Mouse (Mus musculus) kidney, adult 2 months (tissue): Measurements from ENCODE around the gene Gle1.

Experiments used
- CTCF ChIP-seq: fragments of 200-500 bp; conservative IDR thresholded peaks from 2 replicates; pipeline ENCODE4 v1.5.1; 2011; ENCODE audit warnings: low read depth, mild to moderate bottlenecking, control low read depth, low read length, moderate library complexity, mixed read lengths; ENCODE audit not compliant: insufficient read depth, insufficient read length
- POLR2A ChIP-seq: fragments of 200-500 bp; IDR thresholded peaks from one replicate; pipeline ENCODE4 v1.6.1; 2011; ENCODE audit warnings: low read depth, low read length, control low read depth

DNA sequence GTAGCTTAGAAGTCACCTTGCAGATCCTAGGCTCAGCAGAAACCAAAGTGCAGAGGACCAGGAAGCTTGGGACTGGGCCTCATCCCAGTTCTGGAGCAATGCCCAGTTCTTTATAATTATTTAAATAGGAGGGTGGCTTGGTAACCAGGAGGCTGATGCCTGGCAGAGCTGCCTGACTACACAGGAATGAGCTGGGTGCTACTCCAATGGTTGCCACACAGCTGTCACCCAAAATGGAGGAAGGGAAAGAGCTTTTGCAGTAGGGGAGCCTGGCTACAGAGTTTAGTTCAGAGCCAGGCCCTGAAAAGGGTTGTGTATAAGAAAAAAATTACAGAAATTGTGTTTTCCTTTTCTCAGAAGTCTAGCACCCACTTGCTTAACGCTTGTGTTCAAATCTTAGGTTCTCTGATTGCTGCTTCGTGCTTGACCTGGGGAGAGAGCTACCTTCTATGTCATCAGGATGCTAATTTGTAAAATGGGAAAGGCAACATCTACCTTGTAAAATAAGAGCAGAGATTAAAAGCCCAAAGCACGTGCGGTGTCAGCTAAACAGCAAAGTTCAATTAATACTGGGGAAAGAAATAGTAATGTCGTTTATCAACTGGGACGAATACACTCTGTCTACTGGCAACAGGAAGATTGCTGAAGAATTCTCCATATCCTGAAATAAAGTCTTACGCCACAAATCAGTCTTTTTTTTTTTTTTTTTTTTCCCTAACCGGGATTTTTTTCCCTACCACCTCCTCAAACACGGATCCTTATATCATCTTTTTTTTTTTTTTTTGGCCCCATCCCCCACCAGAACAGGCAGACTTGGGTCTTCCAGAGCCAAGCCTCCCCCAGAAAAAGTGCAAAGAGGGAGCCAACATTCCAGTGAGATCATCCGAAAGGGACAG lies 29.4 kb downstream of the Gle1 start:
- TF ChIP-seq CTCF = no peak
- TF ChIP-seq POLR2A = no peak
